Mouse (Mus musculus) MEL (cell line): ENCODE measurements around the gene Fgfr2.

Experiments
- E2F4 ChIP-seq: IDR thresholded peaks from 2 replicates; pipeline ENCODE4 v1.6.1; 2011; ENCODE audit warnings: low read depth, low read length, improper control_type of control experiment, borderline replicate concordance
- HCFC1 ChIP-seq: IDR thresholded peaks from 2 replicates; pipeline ENCODE4 v1.6.1; 2012; ENCODE audit warnings: low read depth, mild to moderate bottlenecking, inconsistent platforms, low read length, improper control_type of control experiment, moderate library complexity
- SMC3 ChIP-seq: IDR thresholded peaks from 2 replicates; pipeline ENCODE4 v1.6.1; 2011; ENCODE audit warnings: low read depth, low read length, improper control_type of control experiment
- USF1 ChIP-seq: IDR thresholded peaks from 2 replicates; pipeline ENCODE4 v1.6.1; 2014; ENCODE audit warnings: low read depth, mild to moderate bottlenecking, inconsistent platforms, low read length, improper control_type of control experiment, moderate library complexity

DNA sequence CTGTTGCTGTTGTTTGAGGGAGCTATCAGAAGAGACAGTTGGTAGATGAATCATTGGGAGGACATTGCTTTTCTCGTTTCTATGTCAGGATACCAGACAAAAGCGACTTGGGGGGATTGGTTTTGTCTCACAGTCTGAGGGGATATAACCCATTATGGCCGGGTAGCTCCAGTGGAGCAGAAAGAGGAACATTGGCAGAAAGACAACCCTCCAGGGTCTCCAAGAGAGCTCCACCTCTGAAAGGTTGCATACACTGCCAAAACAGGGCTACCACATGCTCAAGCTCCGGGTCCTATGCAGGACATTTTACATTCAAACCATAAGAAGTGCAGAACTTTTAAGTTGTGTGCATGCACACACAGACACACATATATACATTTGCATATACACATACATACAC, 1517.7 kb downstream of the Fgfr2 start:
- TF ChIP-seq E2F4: no peak
- no peak for TF ChIP-seq SMC3
- no peak for TF ChIP-seq USF1
- TF ChIP-seq HCFC1: no peak
